Mouse (Mus musculus): Measurements from ENCODE around the gene Pck2. TPM values are rescaled to one million over a fixed set of nuclear protein-coding genes. Genes with fewer than 3 reads are reported as not detected.

Pck2 gene
- polyA plus RNA-seq, 1 experiment from 2014 or later: 29.4 TPM

DNA sequence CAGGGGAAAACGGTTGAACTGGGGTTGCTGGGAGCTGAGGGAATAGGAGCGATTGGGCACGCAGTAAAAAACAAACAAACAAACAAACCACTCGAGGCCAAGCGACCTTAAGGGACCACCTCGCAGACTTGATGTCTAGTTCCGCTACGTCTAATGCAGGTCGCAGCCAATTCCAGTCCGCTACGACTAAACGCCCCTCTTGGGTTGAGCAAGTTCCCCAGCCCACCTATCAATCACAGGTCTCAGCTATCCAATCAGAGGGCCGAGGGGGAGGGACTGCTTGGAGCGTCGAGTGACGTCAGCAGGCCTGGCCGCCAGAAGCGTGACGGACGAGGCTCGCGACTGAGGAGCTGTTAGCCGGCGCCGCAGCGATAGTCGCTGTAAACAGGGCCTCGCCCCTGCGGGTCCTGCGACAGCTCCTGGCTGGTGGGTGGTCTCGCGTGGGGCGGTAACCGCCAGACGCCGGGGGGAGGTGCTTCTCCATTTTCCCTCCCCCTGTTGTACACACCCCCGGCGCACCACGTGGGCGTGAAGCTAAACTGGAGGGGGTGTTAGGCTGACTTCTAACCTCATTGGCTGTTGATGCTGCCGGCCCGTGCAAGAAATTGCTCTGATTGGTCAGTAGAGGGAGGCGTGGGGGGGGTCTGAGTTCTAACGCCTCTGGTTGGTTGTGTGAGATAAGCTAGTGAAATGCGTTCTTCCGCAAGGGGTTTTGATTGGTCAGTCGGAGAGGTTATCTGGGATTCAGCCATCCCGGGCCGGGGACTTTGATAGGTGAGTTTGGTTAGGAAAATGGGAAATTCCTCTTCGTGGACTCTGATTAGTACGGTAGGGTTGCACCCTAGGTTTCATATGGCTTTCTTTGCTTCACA, 20.4 kb downstream of the Pck2 start, which contains the start of gene A730061H03Rik:
Gene A730061H03Rik (minus strand): TSS at position 205 of the 872 bp plus-strand sequence.
- H3K9me3 ChIP-seq: no peaks in the 10 kb centered on the region
- WGBS: under 1% methylated on average over 51 of the region's 51 CpGs
- peak; percentile 97 for ATAC-seq (ENCODE audit: low FRiP score, low read depth)
- peak within 1 kb of the TSS; percentile 68 for H3K4me2 ChIP-seq
- H3K27me3 ChIP-seq: no peaks in the 10 kb centered on the region
- H3K27ac ChIP-seq (replicated peaks): peak within 1 kb of the TSS; percentile 98
- peaks cover 17% of the 10 kb centered on the region for H3K36me3 ChIP-seq
- peak within 1 kb of the TSS; percentile 73 for H3K9ac ChIP-seq
- H3K4me3 ChIP-seq: peak within 1 kb of the TSS; percentile 53
- H3K4me1 ChIP-seq (replicated peaks): peaks cover 24% of the 10 kb centered on the region

DNA sequence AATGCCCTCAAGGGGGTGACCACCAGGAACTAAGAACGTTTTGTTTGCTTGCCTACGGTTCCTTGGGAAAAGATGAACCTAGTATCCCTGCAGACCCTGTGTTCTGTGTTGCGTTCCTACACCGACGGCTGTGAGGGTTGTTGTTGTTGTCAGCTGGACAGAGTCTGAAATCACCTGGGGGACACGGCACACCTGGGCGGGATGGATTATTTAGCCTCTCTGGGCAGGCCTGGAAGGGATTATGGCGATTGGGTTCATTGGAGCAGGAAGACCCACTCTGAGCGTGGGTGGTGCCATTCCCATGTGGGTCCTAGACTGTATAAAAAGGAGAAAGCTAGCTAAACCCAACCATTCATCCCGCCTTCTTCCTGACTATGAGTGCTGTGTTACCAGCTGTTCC, 21.8 kb downstream of the Pck2 start:
- no peak overlapping the region for H3K27ac ChIP-seq (replicated peaks)
- H3K9ac ChIP-seq: no peak overlapping the region
- H3K4me2 ChIP-seq: 0 out of 2 replicates have a peak overlapping the region, but pooled peaks have one; percentile 68
- no peak overlapping the region for H3K4me3 ChIP-seq
- peaks cover 24% of the 10 kb centered on the region for H3K4me1 ChIP-seq (replicated peaks)
- H3K27me3 ChIP-seq: no peaks in the 10 kb centered on the region
- no peak for ATAC-seq (ENCODE audit: low FRiP score, low read depth)
- H3K9me3 ChIP-seq: no peaks in the 10 kb centered on the region
- WGBS: 91% methylated on average over 10 of the region's 10 CpGs
- peaks cover 31% of the 10 kb centered on the region for H3K36me3 ChIP-seq

DNA sequence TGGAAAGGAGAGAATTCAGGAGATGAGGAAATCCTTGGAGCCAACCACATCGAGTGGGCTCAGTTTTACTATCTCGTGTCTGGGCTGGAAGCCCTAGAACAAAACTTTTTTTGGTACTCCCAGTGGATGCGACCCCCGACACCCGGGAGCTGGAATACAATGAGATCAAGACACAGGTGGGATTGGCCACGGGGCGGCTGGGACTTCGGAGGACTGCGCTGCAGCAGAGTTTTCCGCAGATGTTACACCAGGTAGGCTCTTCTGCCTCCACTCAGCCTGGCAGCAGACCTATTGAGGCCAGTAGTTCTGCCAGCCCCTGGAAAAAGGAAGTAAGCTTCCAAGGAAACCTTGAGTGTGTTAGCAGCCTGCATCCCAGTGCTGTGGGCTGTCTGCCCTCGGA, 23.2 kb downstream of the Pck2 start:
- H3K4me2 ChIP-seq: no peak overlapping the region
- peaks cover 24% of the 10 kb centered on the region for H3K4me1 ChIP-seq (replicated peaks)
- ATAC-seq (ENCODE audit: low FRiP score, low read depth): no peak
- 93% methylated on average over 11 of the region's 11 CpGs for WGBS
- H3K9me3 ChIP-seq: no peaks in the 10 kb centered on the region
- H3K27me3 ChIP-seq: no peaks in the 10 kb centered on the region
- no peak overlapping the region for H3K27ac ChIP-seq (replicated peaks)
- H3K9ac ChIP-seq: no peak overlapping the region
- H3K36me3 ChIP-seq: peaks cover 44% of the 10 kb centered on the region
- H3K4me3 ChIP-seq: no peak overlapping the region

DNA sequence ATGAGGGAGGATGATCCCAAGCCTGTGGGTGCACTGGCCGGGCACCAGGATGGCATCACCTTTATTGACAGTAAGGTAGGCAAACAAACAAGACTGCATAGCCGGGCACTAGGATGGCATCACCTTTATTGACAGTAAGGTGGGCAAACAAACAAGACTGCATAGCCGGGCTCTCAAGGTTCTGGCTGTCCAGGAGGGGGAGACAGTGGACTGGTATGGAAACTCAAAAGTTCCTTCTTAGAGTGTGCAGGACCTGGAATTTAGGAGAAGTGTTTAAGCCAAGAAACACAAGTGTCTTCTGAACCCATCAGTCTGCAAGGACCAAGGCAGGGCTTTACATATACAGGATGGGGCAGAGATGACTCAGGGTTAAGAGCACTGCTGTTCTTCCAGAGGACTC, 25.7 kb downstream of the Pck2 start:
- Histone ChIP-seq H3K9ac (no peak overlapping the region), H3K4me1 (replicated peaks) (peaks cover 18% of the 10 kb centered on the region), H3K4me3 (no peak overlapping the region), H3K27me3 (no peaks in the 10 kb centered on the region), H3K9me3 (no peaks in the 10 kb centered on the region), H3K36me3 (peaks cover 61% of the 10 kb centered on the region), H3K27ac (replicated peaks) (no peak overlapping the region), H3K4me2 (no peak overlapping the region)
- no peak for ATAC-seq (ENCODE audit: low FRiP score, low read depth)
- WGBS: 91% methylated on average over 3 of the region's 3 CpGs

DNA sequence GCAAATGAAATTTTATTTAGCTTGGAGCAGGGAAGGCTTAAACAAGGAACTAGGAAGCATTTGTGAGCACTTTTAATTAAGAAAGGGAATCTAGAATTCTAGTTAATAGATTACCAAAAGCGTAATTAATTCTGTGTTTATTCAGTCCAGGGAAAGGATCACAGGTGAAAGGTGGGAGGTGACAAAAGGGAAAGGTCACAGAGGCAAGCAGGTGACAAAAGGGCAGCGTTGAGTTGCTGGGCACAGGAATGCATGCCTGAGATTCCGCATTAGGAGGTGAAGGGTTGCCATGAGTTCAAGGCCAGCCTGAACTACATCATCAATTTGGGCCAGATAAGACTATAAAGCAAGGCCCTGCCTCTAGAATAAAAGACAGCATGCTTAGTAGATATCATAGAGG, 27.4 kb downstream of the Pck2 start:
- no peaks in the 10 kb centered on the region for H3K9me3 ChIP-seq
- 95% methylated on average over 3 of the region's 3 CpGs for WGBS
- H3K27ac ChIP-seq (replicated peaks): no peak overlapping the region
- peaks cover 2% of the 10 kb centered on the region; the same call in 1 of the 2 replicates for H3K4me1 ChIP-seq (replicated peaks)
- H3K36me3 ChIP-seq: peaks cover 61% of the 10 kb centered on the region
- H3K9ac ChIP-seq: no peak overlapping the region
- no peaks in the 10 kb centered on the region for H3K27me3 ChIP-seq
- ATAC-seq (ENCODE audit: low FRiP score, low read depth): no peak
- no peak overlapping the region for H3K4me2 ChIP-seq
- H3K4me3 ChIP-seq: no peak overlapping the region

DNA sequence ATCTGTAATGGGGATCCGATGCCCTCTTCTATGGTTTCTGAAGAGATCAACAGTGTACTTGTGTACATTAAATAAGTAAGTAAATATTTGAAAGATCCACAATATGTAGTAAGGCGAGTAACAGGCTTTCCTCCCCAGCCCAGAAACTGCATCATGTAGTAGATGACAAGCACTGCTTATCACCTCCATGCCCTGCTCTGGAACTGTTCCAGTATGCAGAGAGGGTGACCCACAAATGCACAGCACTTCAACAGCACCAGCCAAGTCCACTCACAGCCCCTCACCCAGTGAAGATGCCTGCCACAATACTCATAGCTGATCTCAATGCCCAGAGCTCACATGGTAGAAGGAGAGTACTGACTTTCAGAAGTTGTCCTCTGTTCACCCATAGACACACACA, 30.5 kb downstream of the Pck2 start:
- Histone ChIP-seq H3K4me3 (no peak overlapping the region), H3K36me3 (peaks cover 43% of the 10 kb centered on the region), H3K27me3 (no peaks in the 10 kb centered on the region), H3K4me1 (replicated peaks) (no peaks in the 10 kb centered on the region), H3K4me2 (no peak overlapping the region), H3K9me3 (no peaks in the 10 kb centered on the region), H3K27ac (replicated peaks) (no peak overlapping the region), H3K9ac (no peak overlapping the region)
- ATAC-seq (ENCODE audit: low FRiP score, low read depth): no peak
- 95% methylated on average over 2 of the region's 2 CpGs for WGBS

DNA sequence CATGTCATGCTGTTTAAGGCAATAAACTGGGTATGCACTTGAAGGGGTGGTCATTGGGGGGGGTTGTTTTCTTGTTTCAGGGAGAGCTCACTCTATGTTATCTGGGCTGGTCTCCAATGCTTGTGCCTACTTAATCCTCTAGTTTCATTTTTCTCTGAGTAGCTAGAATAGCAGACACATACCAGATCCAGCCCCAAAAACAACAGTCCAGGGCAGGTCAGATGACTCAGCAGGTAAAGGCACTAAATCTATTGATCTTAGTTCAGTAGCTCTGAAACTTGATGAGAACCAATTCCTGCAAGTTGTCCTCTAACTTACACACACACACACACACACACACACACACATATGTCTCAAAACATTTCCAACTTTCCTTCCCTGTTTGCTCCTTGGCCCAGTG, 31.7 kb downstream of the Pck2 start:
- H3K36me3 ChIP-seq: peaks cover 31% of the 10 kb centered on the region
- no peak for ATAC-seq (ENCODE audit: low FRiP score, low read depth)
- no peak overlapping the region for H3K27ac ChIP-seq (replicated peaks)
- H3K4me3 ChIP-seq: no peak overlapping the region
- no peaks in the 10 kb centered on the region for H3K9me3 ChIP-seq
- H3K4me1 ChIP-seq (replicated peaks): no peaks in the 10 kb centered on the region
- no peak overlapping the region for H3K4me2 ChIP-seq
- no peak overlapping the region for H3K9ac ChIP-seq
- H3K27me3 ChIP-seq: no peaks in the 10 kb centered on the region

DNA sequence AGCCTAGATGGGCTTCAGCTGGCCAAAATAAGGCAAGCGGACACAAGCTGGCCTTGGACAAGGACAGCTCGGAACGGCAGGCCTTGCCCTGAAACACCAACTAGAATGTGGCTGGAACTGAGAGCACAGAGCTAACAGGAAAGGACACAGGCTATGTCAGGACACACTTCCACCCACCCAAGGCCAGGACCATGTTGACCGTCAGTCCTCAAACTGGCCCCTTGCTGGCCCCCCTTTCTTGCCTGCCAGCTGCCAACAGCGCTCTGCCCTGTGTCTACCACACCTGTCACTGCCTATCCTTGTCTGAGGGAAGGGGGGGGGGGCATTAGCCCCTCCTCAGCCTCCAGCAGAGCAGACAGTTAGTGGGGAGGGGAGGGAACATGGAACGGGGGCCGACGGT, 35.2 kb downstream of the Pck2 start, which contains the start of gene Fitm1:
Gene Fitm1 (plus strand): TSS at position 316 of the 400 bp plus-strand sequence.
- WGBS: 81% methylated on average over 8 of the region's 8 CpGs
- Histone ChIP-seq H3K9me3 (no peaks in the 10 kb centered on the region), H3K4me3 (no peak within 1 kb of the TSS), H3K27me3 (no peaks in the 10 kb centered on the region), H3K9ac (no peak within 1 kb of the TSS), H3K36me3 (0 out of 2 replicates have a peak, but pooled peaks cover 4% of the 10 kb centered on the region), H3K27ac (replicated peaks) (no peak within 1 kb of the TSS), H3K4me1 (replicated peaks) (peaks cover 21% of the 10 kb centered on the region), H3K4me2 (no peak within 1 kb of the TSS)
- ATAC-seq (ENCODE audit: low FRiP score, low read depth): no peak

DNA sequence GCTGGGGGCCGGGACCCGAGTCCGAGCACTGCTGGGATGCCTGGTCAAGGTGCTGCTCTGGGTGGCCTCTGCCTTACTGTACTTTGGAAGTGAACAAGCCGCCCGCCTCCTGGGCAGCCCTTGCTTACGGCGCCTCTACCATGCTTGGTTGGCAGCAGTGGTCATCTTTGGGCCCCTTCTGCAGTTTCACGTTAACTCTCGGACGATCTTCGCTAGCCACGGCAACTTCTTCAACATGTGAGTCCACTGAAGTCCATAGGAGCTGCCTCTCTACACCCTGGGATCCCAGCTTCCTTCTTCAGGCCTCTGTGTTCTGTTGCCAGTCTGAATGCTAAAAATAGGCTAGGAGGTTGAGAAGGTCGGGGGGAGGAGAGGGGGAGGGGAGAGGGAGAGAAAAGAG, 35.6 kb downstream of the Pck2 start:
- 82% methylated on average over 11 of the region's 13 CpGs for WGBS
- no peaks in the 10 kb centered on the region for H3K9me3 ChIP-seq

DNA sequence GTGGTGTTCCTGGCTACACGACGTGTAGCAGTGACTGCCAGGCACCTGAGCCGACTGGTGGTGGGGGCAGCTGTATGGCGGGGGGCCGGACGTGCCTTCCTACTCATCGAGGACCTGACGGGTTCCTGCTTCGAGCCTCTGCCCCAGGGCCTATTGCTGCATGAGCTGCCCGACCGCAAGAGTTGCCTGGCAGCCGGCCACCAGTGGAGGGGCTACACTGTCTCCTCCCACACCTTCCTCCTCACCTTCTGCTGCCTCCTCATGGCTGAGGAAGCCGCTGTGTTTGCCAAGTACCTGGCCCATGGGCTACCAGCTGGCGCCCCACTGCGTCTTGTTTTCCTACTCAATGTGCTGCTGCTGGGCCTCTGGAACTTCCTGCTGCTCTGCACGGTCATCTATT, 36.3 kb downstream of the Pck2 start:
- H3K4me3 ChIP-seq: no peak overlapping the region
- no peak for ATAC-seq (ENCODE audit: low FRiP score, low read depth)
- 84% methylated on average over 16 of the region's 16 CpGs for WGBS
- H3K4me2 ChIP-seq: no peak overlapping the region
- peaks cover 21% of the 10 kb centered on the region for H3K4me1 ChIP-seq (replicated peaks)
- H3K27ac ChIP-seq (replicated peaks): no peak overlapping the region
- peaks cover 9% of the 10 kb centered on the region for H3K36me3 ChIP-seq
- no peak overlapping the region for H3K9ac ChIP-seq
- H3K27me3 ChIP-seq: no peaks in the 10 kb centered on the region
- H3K9me3 ChIP-seq: no peaks in the 10 kb centered on the region

More for the DNA sequence above, 35.6 kb downstream of the Pck2 start:
- H3K4me3 ChIP-seq: no peak overlapping the region
- no peaks in the 10 kb centered on the region for H3K27me3 ChIP-seq
- no peak overlapping the region for H3K9ac ChIP-seq
- H3K27ac ChIP-seq (replicated peaks): no peak overlapping the region
- H3K4me2 ChIP-seq: no peak overlapping the region
- ATAC-seq (ENCODE audit: low FRiP score, low read depth): no peak
- H3K4me1 ChIP-seq (replicated peaks): peaks cover 21% of the 10 kb centered on the region
- H3K36me3 ChIP-seq: peaks cover 4% of the 10 kb centered on the region

DNA sequence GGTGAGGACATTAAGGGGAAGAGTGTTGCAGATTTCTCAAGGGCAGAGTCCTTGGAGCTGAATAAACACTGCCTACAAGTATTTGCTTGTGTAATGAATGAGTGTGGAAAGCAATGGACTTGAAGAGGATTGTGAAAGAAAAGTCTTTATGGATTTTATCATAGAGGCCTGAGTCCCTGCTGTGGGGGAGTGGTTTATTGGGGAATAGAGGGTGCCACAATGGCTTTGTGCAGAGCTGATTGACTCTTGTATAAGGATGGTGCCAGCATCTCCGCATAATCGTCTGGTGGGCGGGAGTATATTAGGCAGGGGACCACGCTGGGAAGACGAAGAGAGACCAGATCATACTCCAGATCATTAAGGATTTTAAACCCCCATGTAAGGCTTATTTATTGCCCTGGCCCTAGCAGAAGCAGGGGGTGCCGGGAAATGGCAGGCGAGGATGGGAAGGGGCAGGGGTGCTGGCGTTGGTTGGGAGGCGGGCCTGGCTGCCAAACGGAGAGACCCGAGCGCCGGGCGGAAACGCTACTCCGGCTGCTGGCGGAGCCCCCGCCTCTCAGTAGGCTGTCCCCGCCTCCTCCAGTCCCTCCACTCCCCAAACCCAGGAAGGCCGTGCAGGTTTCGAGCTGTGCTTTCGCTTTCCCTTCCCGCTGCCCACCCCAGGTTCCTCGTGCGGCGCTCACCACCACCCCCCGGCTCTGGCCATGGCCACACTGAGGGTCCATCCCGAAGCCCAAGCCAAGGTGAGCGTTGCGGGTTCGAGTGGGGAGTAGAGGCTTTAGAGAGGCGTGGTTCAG, 38.0 kb downstream of the Pck2 start, which contains the start of gene Psme1:
Gene Psme1 (plus strand): TSS at position 253 of the 797 bp plus-strand sequence.
- Histone ChIP-seq H3K4me3 (peak within 1 kb of the TSS; percentile 75), H3K4me2 (peak within 1 kb of the TSS; percentile 97), H3K27me3 (no peaks in the 10 kb centered on the region), H3K4me1 (replicated peaks) (peaks cover 21% of the 10 kb centered on the region), H3K36me3 (peaks cover 17% of the 10 kb centered on the region), H3K9me3 (no peaks in the 10 kb centered on the region), H3K27ac (replicated peaks) (peak within 1 kb of the TSS; percentile 88), H3K9ac (peak within 1 kb of the TSS; percentile 89)
- under 1% methylated on average over 29 of the region's 32 CpGs for WGBS
- peak; percentile 93 for ATAC-seq (ENCODE audit: low FRiP score, low read depth)
